Mouse (Mus musculus) liver, embryonic 11.5 days (tissue): ENCODE data around the gene Tgfbr2. TPM values are rescaled to one million over a fixed set of nuclear protein-coding genes. Genes with fewer than 3 reads are reported as not detected.

Experiments used
- ATAC-seq: fragments of 200-750 bp; cut with Nextera tagmentation; replicated peaks from 2 replicates; pipeline ENCODE4 v1.8.0; 2017; ENCODE audit warnings: moderate number of reproducible peaks, mild to moderate bottlenecking, moderate TSS enrichment, moderate library complexity; ENCODE audit not compliant: low FRiP score
- DNase-seq: peaks from one replicate; pipeline ENCODE4 v3.0.0-alpha.2; 2017; ENCODE audit warnings: low spot score
- H3K27ac ChIP-seq: fragments of 300-500 bp; sonication (generic); 2 replicates; pipeline ENCODE4 v1.5.1; 2014; ENCODE audit warnings: mild to moderate bottlenecking, low read depth, low read length, control low read depth
- H3K27me3 ChIP-seq: fragments of 300-500 bp; sonication (generic); replicated peaks from 2 replicates; pipeline ENCODE4 v1.6.1; 2014; ENCODE audit warnings: low read length, mixed read lengths; ENCODE audit not compliant: control insufficient read depth, insufficient read depth
- H3K36me3 ChIP-seq: fragments of 300-500 bp; sonication (generic); 2 replicates; pipeline ENCODE4 v1.6.1; 2014; ENCODE audit warnings: mild to moderate bottlenecking, low read length, moderate library complexity, mixed read lengths; ENCODE audit not compliant: control insufficient read depth, insufficient read depth
- H3K4me1 ChIP-seq: fragments of 300-500 bp; sonication (generic); replicated peaks from 2 replicates; pipeline ENCODE4 v1.6.1; 2014; ENCODE audit warnings: low read length, mixed read lengths; ENCODE audit not compliant: control insufficient read depth, insufficient read depth
- H3K4me2 ChIP-seq: fragments of 300-500 bp; sonication (generic); 2 replicates; pipeline ENCODE4 v1.6.1; 2014; ENCODE audit warnings: mild to moderate bottlenecking, control low read depth, moderate library complexity
- H3K4me3 ChIP-seq: fragments of 300-500 bp; sonication (generic); 2 replicates; pipeline ENCODE4 v1.5.1; 2014; ENCODE audit warnings: low read depth, low read length, control low read depth
- H3K9ac ChIP-seq: fragments of 300-500 bp; sonication (generic); 2 replicates; pipeline ENCODE4 v1.6.1; 2014; ENCODE audit warnings: low read depth, low read length, control low read depth
- H3K9me3 ChIP-seq: fragments of 300-500 bp; sonication (generic); 2 replicates; pipeline ENCODE4 v1.6.1; 2016; ENCODE audit warnings: low read length, inconsistent platforms, mixed read lengths; ENCODE audit not compliant: control insufficient read depth
- WGBS: fragments of 180-500 bp; shearing (Covaris S2); extraction: QIAGEN DNeasy Blood & Tissue Kit; methylation state at CpG from one replicate; pipeline ENCODE4 v1.1.7; 2014; 5-methylcytosine and 5-hydroxymethylcytosine counted together
- polyA plus RNA-seq: library from polyadenylated mRNA; unstranded; fragments of >200 nt; fragmentation: Nextera tagmentation; extraction: Ambion mirVana; gene quantifications from 2 replicates; pipeline ENCODE4 v1.2.1, GENCODE M21; 2014

Gene Tgfbr2
- polyA plus RNA-seq, 1 experiment from 2014 or later: 9.5 TPM

GRCm38 (mm10) chr9:116218780-116219179 lies 43.6 kb upstream of the Tgfbr2 start:
- no peak overlapping the region for H3K27ac ChIP-seq
- no peak for ATAC-seq
- H3K36me3 ChIP-seq: no peaks in the 10 kb centered on the region
- H3K4me2 ChIP-seq: no peak overlapping the region
- no peak overlapping the region for H3K9ac ChIP-seq
- H3K27me3 ChIP-seq: no peaks in the 10 kb centered on the region
- H3K4me1 ChIP-seq: no peaks in the 10 kb centered on the region
- 56% methylated on average over 4 of the region's 4 CpGs for WGBS
- H3K4me3 ChIP-seq: no peak overlapping the region
- DNase-seq: no peak
- no peaks in the 10 kb centered on the region for H3K9me3 ChIP-seq

- Histone ChIP-seq H3K36me3 (no peaks in the 10 kb centered on the region), H3K27me3 (no peaks in the 10 kb centered on the region), H3K9me3 (no peaks in the 10 kb centered on the region), H3K4me2 (no peak overlapping the region), H3K9ac (no peak overlapping the region), H3K4me1 (no peaks in the 10 kb centered on the region), H3K27ac (no peak overlapping the region), H3K4me3 (no peak overlapping the region)
- DNase-seq: no peak
- ATAC-seq: no peak
- 78% methylated on average over 7 of the region's 7 CpGs for WGBS
These were observed 41.9 kb upstream of the Tgfbr2 start for GRCm38 (mm10) chr9:116217099-116217498.

GRCm38 (mm10) chr9:116216677-116217076 lies 41.5 kb upstream of the Tgfbr2 start:
- no peaks in the 10 kb centered on the region for H3K27me3 ChIP-seq
- H3K36me3 ChIP-seq: no peaks in the 10 kb centered on the region
- H3K4me1 ChIP-seq: no peaks in the 10 kb centered on the region
- no peak overlapping the region for H3K27ac ChIP-seq
- H3K4me2 ChIP-seq: no peak overlapping the region
- DNase-seq (no peak), ATAC-seq (no peak)
- H3K4me3 ChIP-seq: no peak overlapping the region
- H3K9ac ChIP-seq: no peak overlapping the region
- WGBS: 71% methylated on average over 10 of the region's 10 CpGs
- no peaks in the 10 kb centered on the region for H3K9me3 ChIP-seq

GRCm38 (mm10) chr9:116214296-116214695 lies 39.1 kb upstream of the Tgfbr2 start:
- Histone ChIP-seq H3K27me3 (no peaks in the 10 kb centered on the region), H3K4me2 (no peak overlapping the region), H3K36me3 (no peaks in the 10 kb centered on the region), H3K9me3 (no peaks in the 10 kb centered on the region), H3K4me3 (no peak overlapping the region), H3K4me1 (no peaks in the 10 kb centered on the region), H3K27ac (no peak overlapping the region), H3K9ac (no peak overlapping the region)
- no peak for ATAC-seq
- no peak for DNase-seq
- 71% methylated on average over 6 of the region's 6 CpGs for WGBS

- H3K9ac ChIP-seq: no peak overlapping the region
- ATAC-seq: no peak
- no peak overlapping the region for H3K4me3 ChIP-seq
- DNase-seq: no peak
- H3K4me2 ChIP-seq: no peak overlapping the region
- H3K9me3 ChIP-seq: no peaks in the 10 kb centered on the region
- no peaks in the 10 kb centered on the region for H3K4me1 ChIP-seq
- no peak overlapping the region for H3K27ac ChIP-seq
- no peaks in the 10 kb centered on the region for H3K36me3 ChIP-seq
- 76% methylated on average over 8 of the region's 8 CpGs for WGBS
- no peaks in the 10 kb centered on the region for H3K27me3 ChIP-seq
These were observed 37.9 kb upstream of the Tgfbr2 start for GRCm38 (mm10) chr9:116212915-116213619.

- no peak overlapping the region for H3K27ac ChIP-seq
These were observed 36.9 kb upstream of the Tgfbr2 start for GRCm38 (mm10) chr9:116212069-116212468.

GRCm38 (mm10) chr9:116208169-116208904 lies 33.2 kb upstream of the Tgfbr2 start:
- no peak for ATAC-seq
- WGBS: 75% methylated on average over 16 of the region's 16 CpGs

More at GRCm38 (mm10) chr9:116212069-116212468, 36.9 kb upstream of the Tgfbr2 start:
- no peak overlapping the region for H3K4me3 ChIP-seq
- ATAC-seq (no peak), DNase-seq (no peak)
- H3K4me1 ChIP-seq: no peaks in the 10 kb centered on the region
- no peaks in the 10 kb centered on the region for H3K9me3 ChIP-seq
- H3K36me3 ChIP-seq: no peaks in the 10 kb centered on the region
- WGBS: 71% methylated on average over 12 of the region's 12 CpGs
- no peak overlapping the region for H3K4me2 ChIP-seq
- no peak overlapping the region for H3K9ac ChIP-seq
- H3K27me3 ChIP-seq: no peaks in the 10 kb centered on the region

GRCm38 (mm10) chr9:116206901-116207300 lies 31.7 kb upstream of the Tgfbr2 start:
- H3K9me3 ChIP-seq: no peaks in the 10 kb centered on the region
- ATAC-seq: no peak
- no peaks in the 10 kb centered on the region for H3K36me3 ChIP-seq
- no peak overlapping the region for H3K4me2 ChIP-seq
- 71% methylated on average over 2 of the region's 2 CpGs for WGBS
- no peak overlapping the region for H3K9ac ChIP-seq
- no peaks in the 10 kb centered on the region for H3K27me3 ChIP-seq
- H3K4me3 ChIP-seq: no peak overlapping the region
- no peak overlapping the region for H3K27ac ChIP-seq
- no peaks in the 10 kb centered on the region for H3K4me1 ChIP-seq
- DNase-seq: no peak

More at GRCm38 (mm10) chr9:116208169-116208904, 33.2 kb upstream of the Tgfbr2 start:
- H3K27me3 ChIP-seq: no peaks in the 10 kb centered on the region
- no peak overlapping the region for H3K4me2 ChIP-seq
- DNase-seq: no peak
- no peaks in the 10 kb centered on the region for H3K4me1 ChIP-seq
- no peak overlapping the region for H3K27ac ChIP-seq
- H3K36me3 ChIP-seq: no peaks in the 10 kb centered on the region
- no peak overlapping the region for H3K9ac ChIP-seq
- no peaks in the 10 kb centered on the region for H3K9me3 ChIP-seq
- no peak overlapping the region for H3K4me3 ChIP-seq

- H3K4me1 ChIP-seq: no peaks in the 10 kb centered on the region; the same call in 1 of the 2 replicates
- ATAC-seq (no peak), DNase-seq (no peak)
- H3K4me3 ChIP-seq: no peak overlapping the region
- no peaks in the 10 kb centered on the region for H3K9me3 ChIP-seq
- no peaks in the 10 kb centered on the region for H3K27me3 ChIP-seq
- H3K4me2 ChIP-seq: no peak overlapping the region
- no peak overlapping the region for H3K9ac ChIP-seq
- WGBS: 88% methylated on average over 1 of the region's 1 CpGs
- no peak overlapping the region for H3K27ac ChIP-seq
- no peaks in the 10 kb centered on the region for H3K36me3 ChIP-seq
These were observed 28.5 kb upstream of the Tgfbr2 start for GRCm38 (mm10) chr9:116203675-116204074.
